Mouse (Mus musculus): ENCODE data around the gene Tctn3.
"Not testable (repeated sequence)": the region's sequence is repeated elsewhere in the genome, so short reads cannot be mapped to it uniquely, and the experiment has no call there.

Gene Tctn3

DNA sequence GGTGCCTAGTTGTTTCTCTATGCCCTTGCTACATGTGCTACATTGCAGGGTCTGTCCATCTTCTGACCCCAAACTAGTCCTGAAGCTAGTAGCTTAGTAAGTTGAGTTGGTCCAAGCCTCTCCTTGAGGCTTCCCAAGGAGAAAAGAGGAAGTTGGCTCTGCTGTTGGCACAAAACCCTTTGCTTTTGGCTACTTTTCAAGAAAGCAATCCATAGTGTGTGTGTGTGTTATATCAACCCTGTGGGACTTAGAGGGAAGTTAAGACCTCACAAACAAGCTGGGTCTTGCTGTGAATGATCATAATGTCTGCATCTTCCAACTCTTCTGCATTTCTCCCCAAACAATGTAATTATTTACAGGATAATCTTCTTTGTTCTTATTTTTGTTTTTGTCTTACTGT lies 16.9 kb upstream of the Tctn3 start:
- in situ Hi-C loops (cut with MboI, MseI), result no loop called here

DNA sequence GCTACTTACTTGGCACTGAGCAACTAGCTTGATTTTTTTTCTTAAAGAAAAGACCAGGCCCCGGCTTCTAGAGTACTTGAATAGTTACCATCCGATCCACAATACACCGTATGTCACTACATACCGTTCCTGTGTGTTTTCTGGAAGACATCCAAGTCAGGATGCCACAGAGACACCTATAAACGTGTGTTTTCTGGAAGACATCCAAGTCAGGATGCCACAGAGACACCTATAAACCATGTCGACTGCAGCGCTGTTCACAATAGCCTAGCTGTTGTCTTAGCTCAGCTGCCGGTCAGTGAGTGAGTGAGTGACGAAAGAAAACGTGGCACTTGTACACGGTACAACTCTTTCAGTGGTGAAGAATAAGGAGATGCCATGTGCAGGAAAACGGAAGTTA lies 13.9 kb upstream of the Tctn3 start:
- in situ Hi-C loops (cut with MboI, MseI), result no loop called here

- in situ Hi-C loops (cut with MboI, MseI), result not testable (repeated sequence)
Observed at GRCm38 (mm10) chr19:40621616-40622015, 9.6 kb upstream of the Tctn3 start.

DNA sequence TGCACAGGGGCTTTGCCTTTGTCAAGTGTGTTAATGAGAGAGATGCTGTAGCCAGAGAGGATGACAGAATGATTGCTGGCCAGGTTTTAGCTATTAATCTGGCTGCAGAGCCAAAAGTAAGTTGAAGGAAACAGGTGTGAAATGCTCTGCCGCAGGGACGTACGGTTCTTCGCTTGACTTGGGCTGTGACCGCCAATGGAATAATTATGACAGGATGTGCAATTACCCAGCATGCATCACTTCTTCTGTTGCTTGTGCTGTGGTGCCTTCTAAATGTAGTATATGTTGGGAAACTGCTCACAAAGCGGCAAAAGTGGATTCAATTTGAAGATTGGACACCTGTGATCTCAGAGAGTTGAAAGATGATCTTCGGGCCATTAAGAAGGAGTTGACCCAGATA lies 4.0 kb upstream of the Tctn3 start:
- in situ Hi-C loops (cut with MboI, MseI), result no loop called here

DNA sequence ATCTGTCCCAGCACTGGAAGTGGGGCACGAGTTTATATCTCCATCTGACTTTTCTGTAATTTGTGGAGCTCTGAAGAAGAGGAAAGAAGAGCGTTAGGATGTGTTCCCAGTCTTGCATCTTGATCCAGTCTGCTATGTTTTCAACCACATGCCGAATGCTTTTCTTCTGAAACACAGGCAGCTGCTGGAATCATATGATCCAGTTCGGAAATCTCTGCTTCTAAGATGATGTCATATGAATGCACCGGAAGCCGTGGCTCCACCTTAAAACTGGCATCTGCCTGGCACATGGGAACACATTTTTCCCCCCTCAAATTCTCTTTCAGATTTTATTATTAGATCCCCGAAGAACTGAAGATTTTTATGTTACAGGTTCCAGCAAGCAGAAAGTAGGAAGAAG lies 2.8 kb upstream of the Tctn3 start:
- in situ Hi-C loops (cut with MboI, MseI), result loop anchor here (5.0 kb wide), 1 partner anchor 107 kb away; no protein-coding TSS in a partner anchor

- in situ Hi-C loops (cut with MboI, MseI), result no loop called here
Observed at GRCm38 (mm10) chr19:40607676-40608075, 4.4 kb downstream of the Tctn3 start.

GRCm38 (mm10) chr19:40605189-40605588 lies 6.8 kb downstream of the Tctn3 start:
- in situ Hi-C loops (cut with MboI, MseI), result no loop called here

DNA sequence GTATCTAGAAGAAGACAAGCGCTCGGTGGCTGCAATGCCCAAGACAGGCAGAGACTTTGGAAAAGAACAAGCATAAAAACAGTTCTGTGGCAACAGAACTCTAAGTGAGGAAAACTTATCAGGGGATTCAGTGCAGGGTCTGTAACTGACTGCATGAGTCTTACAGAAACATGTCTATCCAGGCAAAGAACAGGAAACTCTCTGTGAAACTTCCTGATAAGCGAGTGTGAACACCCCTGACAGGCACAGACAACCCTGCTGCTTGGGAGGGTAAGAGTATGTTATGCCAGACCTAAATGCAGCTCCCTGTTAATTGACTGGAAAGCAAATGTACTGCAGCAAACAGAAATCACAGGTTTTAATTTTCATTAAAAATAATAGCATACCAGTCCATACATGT lies 10.2 kb downstream of the Tctn3 start:
- in situ Hi-C loops (cut with MboI, MseI), result no loop called here

DNA sequence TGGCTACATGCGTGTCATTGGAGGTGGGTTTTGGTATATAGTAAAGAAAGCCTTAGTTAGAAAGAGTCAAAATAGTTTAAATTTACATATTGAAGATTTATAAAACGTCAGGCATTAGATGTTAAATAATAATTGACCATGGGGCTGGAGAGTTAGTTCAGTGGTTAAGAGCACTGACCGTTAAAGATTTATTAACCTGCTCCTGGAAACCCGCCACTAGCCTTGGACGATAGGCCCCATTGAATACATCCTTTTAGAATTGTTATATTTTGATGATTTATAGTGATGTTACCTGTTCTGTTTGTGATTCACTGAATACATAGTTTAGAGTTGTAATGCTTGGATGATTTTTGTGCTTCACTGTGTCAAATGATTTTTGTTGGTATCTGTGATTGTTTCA lies 11.2 kb downstream of the Tctn3 start:
- in situ Hi-C loops (cut with MboI, MseI), result not testable (repeated sequence)

- in situ Hi-C loops (cut with MboI, MseI), result no loop called here
Observed at GRCm38 (mm10) chr19:40595831-40596230, 16.2 kb downstream of the Tctn3 start.

GRCm38 (mm10) chr19:40595231-40595630 lies 16.8 kb downstream of the Tctn3 start:
- in situ Hi-C loops (cut with MboI, MseI), result no loop called here

DNA sequence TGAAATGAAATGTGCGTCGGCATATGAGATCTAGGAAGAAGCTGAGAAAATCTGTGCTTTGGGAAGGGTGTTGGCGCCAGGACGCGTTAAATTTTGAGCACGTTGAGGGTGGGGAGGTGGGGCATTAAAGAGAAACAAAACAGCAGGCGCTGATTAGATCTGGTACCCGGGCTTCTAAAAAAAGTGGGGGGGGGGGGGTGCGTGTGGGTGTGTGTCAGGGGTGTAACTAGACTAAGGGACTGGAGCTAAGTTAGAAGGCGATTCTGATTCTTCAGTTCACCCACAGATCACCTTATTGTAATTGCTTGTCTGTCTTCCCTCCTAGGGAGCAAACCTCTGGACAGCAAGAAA lies 22.5 kb downstream of the Tctn3 start:
- in situ Hi-C loops (cut with MboI, MseI), result loop anchor here (10.0 kb wide), 2 partner anchors 435 to 1645 kb away; partner anchors contain the start of gene Dntt

DNA sequence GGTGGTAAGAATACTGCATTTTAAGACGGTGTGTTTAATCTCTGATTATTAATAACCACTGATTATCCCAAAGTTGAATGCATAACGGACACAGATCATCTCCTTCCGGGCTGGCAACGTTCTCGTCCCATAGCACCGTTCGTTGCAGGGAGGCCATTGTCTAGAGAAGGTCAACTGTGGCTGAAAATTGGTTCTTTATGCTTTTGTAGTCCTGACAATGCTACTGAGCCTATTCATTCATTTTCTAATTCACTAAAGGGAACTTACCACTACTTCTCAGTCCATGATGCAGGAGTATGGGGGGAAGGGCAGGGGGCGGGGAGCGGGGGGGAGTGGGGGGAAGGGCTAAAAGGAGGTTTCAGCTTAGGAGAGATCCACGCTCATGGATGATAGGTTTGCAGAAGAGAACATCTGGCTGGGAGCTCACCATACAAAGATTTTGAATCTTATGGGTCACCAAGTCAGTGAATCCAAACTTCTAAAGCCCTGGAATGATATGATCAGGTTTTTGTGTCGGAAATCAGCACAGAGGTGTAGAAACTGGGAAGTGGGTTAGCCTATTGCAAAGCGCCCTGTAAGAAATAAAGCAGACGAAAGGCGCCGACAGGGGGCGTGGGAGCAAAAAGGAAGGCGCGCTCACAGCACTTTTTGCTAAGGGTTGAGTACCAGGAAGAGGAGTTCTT lies 23.0 kb downstream of the Tctn3 start:
- in situ Hi-C loops (cut with MboI, MseI), result loop anchor here (10.0 kb wide), 2 partner anchors 436 to 1644 kb away; partner anchors contain the start of gene Dntt

DNA sequence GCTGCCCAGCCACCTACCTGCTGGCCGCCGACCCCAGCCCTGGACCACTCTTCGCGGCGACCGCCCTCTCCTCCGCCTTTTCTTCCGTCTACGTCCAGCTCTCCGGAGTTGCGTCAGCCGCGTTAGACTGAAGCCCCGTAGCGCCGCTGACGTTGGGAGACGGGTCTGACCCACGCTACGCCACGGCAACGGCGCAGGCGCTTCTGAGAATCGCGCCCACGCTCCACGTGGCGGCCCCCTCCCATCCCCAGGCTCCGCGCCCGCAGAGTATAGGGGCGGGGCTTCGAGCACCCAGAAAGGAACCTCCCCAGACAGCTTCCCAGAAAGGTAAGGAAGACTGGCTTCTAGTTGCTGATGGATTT lies 23.8 kb downstream of the Tctn3 start, which contains the start of gene Aldh18a1:
Aldh18a1 (minus strand) TSS at position 171 of the 362 bp plus-strand sequence.
- in situ Hi-C loops (cut with MboI, MseI), result loop anchor here (10.0 kb wide), 2 partner anchors 437 to 1643 kb away; partner anchors contain the start of gene Dntt

GRCm38 (mm10) chr19:40587491-40588292 lies 24.3 kb downstream of the Tctn3 start:
- in situ Hi-C loops (cut with MboI, MseI), result loop anchor here (10.0 kb wide), 2 partner anchors 437 to 1643 kb away; partner anchors contain the start of gene Dntt

DNA sequence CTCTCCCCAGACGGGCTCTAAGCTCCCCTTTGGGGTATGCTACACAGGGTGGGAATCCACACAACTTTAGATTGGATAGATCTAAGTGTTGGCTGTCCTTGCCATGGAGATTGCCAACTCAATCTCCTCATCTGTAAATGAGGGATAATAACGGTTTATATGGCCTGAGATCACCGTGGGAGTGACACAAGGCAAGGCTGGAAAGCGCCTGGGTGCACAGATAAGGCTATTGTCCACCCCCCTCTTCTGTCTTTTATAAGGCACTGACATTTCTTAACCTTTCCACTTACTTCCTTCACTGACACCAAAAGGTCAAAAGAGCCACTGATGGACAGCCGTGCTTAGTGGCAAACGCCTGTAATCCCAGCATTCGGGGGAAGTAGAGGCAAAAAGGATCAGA lies 25.1 kb downstream of the Tctn3 start:
- in situ Hi-C loops (cut with MboI, MseI), result loop anchor here (10.0 kb wide), 2 partner anchors 438 to 1642 kb away; partner anchors contain the start of gene Dntt

DNA sequence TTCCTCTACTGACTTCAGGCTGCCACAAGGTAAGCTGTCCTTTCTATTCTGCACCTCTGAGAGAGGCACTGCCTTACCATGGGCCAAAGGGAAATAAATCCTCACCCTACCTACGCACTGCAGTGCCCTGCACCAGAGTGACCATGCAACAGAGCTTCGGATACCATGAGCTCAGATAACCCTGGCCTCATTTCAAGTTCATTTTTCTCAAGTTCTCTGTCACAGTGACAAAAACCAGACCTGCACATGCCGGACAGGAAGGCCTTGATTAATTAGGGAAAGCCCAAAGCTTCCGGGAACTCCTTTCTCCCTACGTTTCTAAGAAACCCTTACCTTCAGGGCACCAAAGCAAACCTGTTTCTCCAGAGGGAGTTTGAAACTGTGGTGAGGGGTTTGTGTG lies 30.4 kb downstream of the Tctn3 start:
- in situ Hi-C loops (cut with MboI, MseI), result loop anchor here (10.0 kb wide), 2 partner anchors 443 to 1637 kb away; partner anchors contain the start of gene Dntt

DNA sequence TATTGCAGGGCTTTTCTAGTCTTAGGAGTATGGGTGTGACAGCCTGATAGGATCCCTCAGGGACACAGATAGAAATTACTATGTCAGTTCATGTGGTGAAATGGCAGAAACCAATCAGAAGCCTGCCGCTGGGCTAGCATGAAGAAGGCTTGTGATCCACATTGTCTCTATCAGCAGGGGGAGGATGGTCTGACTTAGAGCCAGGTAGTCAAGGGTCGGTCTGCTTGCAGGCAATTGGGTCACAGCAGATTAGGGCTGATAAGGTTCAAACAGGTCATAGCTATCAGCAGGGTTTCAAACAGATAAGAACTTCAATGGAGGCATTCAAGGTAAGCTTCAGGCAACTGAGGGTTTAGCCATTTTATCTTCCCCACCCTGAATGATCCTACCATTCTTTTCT lies 31.1 kb downstream of the Tctn3 start:
- in situ Hi-C loops (cut with MboI, MseI), result loop anchor here (10.0 kb wide), 2 partner anchors 444 to 1636 kb away; partner anchors contain the start of gene Dntt

GRCm38 (mm10) chr19:40575438-40575837 lies 36.6 kb downstream of the Tctn3 start:
- in situ Hi-C loops (cut with MboI, MseI), result no loop called here

DNA sequence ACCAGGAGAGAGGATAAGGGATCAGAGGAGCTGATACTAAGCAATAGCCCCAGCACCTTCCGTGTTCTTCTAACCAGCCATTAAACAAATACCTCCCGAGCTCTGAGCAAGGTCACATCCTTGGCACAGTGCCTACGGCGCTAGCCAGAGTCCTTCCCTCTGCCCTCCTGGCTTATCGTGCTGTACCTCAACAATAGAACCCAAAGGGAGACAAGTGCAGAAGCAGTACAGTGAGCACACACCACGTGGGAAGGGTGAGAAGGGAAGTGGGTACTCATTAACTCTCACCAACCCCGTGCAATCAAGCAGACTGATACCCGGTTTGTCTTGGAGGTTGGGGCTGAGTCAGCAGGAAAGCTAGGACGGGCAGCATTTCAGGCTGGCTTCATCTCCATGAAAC lies 41.3 kb downstream of the Tctn3 start:
- in situ Hi-C loops (cut with MboI, MseI), result no loop called here

GRCm38 (mm10) chr19:40567616-40568015 lies 44.4 kb downstream of the Tctn3 start:
- in situ Hi-C loops (cut with MboI, MseI), result no loop called here

DNA sequence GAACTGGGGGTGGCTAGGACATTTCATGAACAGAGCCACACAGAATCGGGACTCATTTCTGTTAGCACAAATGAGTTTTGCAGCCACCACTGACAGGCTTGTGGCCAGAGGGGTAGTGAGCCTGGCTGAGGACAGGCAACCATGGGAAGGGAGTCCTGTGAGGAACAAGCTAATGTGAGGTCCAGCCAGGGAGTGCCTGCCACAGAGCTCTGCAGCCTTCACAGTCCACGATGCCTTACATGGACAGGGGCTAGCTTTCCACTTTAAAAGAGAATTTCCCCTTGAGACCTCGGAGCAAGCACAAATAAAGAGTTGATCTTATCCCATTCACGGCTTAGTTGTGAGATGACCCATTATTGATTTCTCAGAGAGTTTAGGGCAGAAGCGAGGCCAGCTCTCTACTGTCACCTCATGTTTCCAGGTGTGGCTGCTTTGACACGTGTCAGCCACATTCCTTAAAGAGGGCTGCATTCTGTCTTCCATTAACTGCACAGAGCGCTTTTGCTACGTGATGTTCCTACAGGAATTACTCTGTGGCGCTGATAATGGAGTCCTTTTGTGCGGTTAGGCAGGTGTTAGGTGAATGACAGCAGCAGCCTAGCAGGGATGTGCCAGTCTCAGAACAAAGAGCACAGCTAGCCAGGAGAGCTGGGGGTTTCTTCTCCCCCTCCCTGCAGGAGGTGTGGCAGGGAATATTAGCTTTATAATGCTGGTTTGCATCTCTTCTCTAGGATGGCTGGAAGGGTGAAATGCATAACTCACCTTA lies 48.0 kb downstream of the Tctn3 start:
- in situ Hi-C loops (cut with MboI, MseI), result no loop called here
